Mouse (Mus musculus) megakaryocyte, embryonic 14.5 days (primary cell): ENCODE data around the gene Trio.

Experiments used
- FLI1 ChIP-seq: IDR thresholded peaks from 2 replicates; pipeline ENCODE4 v1.6.1; 2012; ENCODE audit warnings: low read length, inconsistent platforms, mixed read lengths
- GATA1 ChIP-seq: IDR thresholded peaks from 3 replicates; pipeline ENCODE4 v1.6.1; 2012; ENCODE audit warnings: mixed read lengths, low read length, inconsistent platforms, borderline replicate concordance

DNA sequence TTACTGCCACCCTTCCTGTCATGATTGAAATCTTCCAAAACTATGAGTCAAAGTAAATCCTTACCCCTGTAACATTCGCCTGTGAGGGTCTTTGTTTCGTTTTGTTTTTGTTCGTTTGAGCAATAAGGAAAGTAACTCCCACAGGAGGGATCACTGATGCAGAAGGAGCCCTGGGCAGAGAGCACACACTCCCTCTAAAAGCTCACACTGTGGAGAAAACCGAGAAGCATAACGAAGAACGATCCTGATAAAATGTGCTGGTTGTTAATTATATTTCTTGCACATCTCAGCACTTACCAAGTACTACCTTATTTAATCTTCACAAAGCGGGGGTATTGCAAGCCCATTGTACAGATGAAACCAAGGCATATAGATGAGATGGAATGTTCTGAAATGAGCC lies 333.5 kb downstream of the Trio start:
- TF ChIP-seq GATA1 (no peak), FLI1 (no peak)
